Mouse (Mus musculus) lung, postnatal 4 days (tissue): ENCODE measurements around the gene Arhgap29.

ENCODE experiments used
- DNase-seq, 2 experiments: peaks; one replicate each; pipeline ENCODE4 v3.0.0; 2021

Gene Arhgap29

GRCm38 (mm10) chr3:121952041-121952591 lies at the start of gene Arhgap29:
Gene Arhgap29 (plus strand): TSS chr3:121952541.
- DNase-seq, result no peak

GRCm38 (mm10) chr3:121902729-121903128 lies 49.6 kb upstream of the Arhgap29 start:
- DNase-seq, result no peak

- no peak for DNase-seq
Observed at GRCm38 (mm10) chr3:121903286-121903685, 49.1 kb upstream of the Arhgap29 start.

- DNase-seq, result no peak
Observed at GRCm38 (mm10) chr3:121903695-121904094, 48.6 kb upstream of the Arhgap29 start.

- no peak for DNase-seq
Observed at GRCm38 (mm10) chr3:121904476-121904875, 47.9 kb upstream of the Arhgap29 start.

GRCm38 (mm10) chr3:121906623-121907022 lies 45.7 kb upstream of the Arhgap29 start:
- no peak for DNase-seq

- DNase-seq, result no peak
Observed at GRCm38 (mm10) chr3:121909155-121909554, 43.2 kb upstream of the Arhgap29 start.

- no peak for DNase-seq
Observed at GRCm38 (mm10) chr3:121913476-121913875, 38.9 kb upstream of the Arhgap29 start.

- peak; percentile 77 to 86 for DNase-seq
Observed at GRCm38 (mm10) chr3:121914459-121915185, 37.7 kb upstream of the Arhgap29 start.

GRCm38 (mm10) chr3:121915191-121915590 lies 37.1 kb upstream of the Arhgap29 start:
- DNase-seq, result peak; percentile 55 to 74

GRCm38 (mm10) chr3:121916802-121917532 lies 35.4 kb upstream of the Arhgap29 start:
- DNase-seq, result no peak

- DNase-seq, result no peak
Observed at GRCm38 (mm10) chr3:121917658-121918057, 34.7 kb upstream of the Arhgap29 start.

GRCm38 (mm10) chr3:121919961-121920360 lies 32.4 kb upstream of the Arhgap29 start:
- no peak for DNase-seq

- no peak for DNase-seq
Observed at GRCm38 (mm10) chr3:121920769-121921168, 31.6 kb upstream of the Arhgap29 start.

- DNase-seq, result no peak
Observed at GRCm38 (mm10) chr3:121924768-121925486, 27.4 kb upstream of the Arhgap29 start.

- no peak for DNase-seq
Observed at GRCm38 (mm10) chr3:121927601-121928000, 24.7 kb upstream of the Arhgap29 start.

GRCm38 (mm10) chr3:121932815-121933214 lies 19.5 kb upstream of the Arhgap29 start:
- DNase-seq, result no peak

- DNase-seq, result no peak
Observed at GRCm38 (mm10) chr3:121936241-121936640, 16.1 kb upstream of the Arhgap29 start.

GRCm38 (mm10) chr3:121937036-121937435 lies 15.3 kb upstream of the Arhgap29 start:
- no peak for DNase-seq

GRCm38 (mm10) chr3:121939658-121940057 lies 12.7 kb upstream of the Arhgap29 start:
- no peak for DNase-seq

- no peak for DNase-seq
Observed at GRCm38 (mm10) chr3:121940094-121940889, 12.0 kb upstream of the Arhgap29 start.

GRCm38 (mm10) chr3:121941204-121941745 lies 11.1 kb upstream of the Arhgap29 start:
- no peak for DNase-seq
